Mouse (Mus musculus) myocyte (in vitro differentiated cells): ENCODE data around the gene H2-DMa.

Source experiments
- MYOD1 ChIP-seq, 3 experiments: IDR thresholded peaks; one replicate each; pipeline ENCODE4 v1.6.1; 2011; ENCODE audit warnings: control low read depth in 2 of 3, low read depth in 2 of 3, mild to moderate bottlenecking in 2 of 3, moderate library complexity in 1 of 3; ENCODE audit not compliant: insufficient read length in 2 of 3, control insufficient read depth in 1 of 3
- POLR2A ChIP-seq: IDR thresholded peaks from one replicate; pipeline ENCODE4 v1.6.1; 2011; ENCODE audit warnings: low read depth, mild to moderate bottlenecking, control low read depth, moderate library complexity; ENCODE audit not compliant: insufficient read length
- USF1 ChIP-seq: IDR thresholded peaks from one replicate; pipeline ENCODE4 v1.6.1; 2011; ENCODE audit warnings: low read depth, mild to moderate bottlenecking, control low read depth, moderate library complexity

- no peak for TF ChIP-seq POLR2A
- TF ChIP-seq MYOD1 (IDR thresholded peaks at IDR 0.05; ENCODE audit: control insufficient read depth in 1 of 3, insufficient read length in 2 of 3, low read depth in 2 of 3), result no peak
- no peak for TF ChIP-seq USF1
These were observed 22.1 kb upstream of the H2-DMa start for GRCm38 (mm10) chr17:34097272-34097671.
